Mouse (Mus musculus): ENCODE results near the gene Slc12a1. TPM values are rescaled to one million over a fixed set of nuclear protein-coding genes. Genes with fewer than 3 reads are reported as not detected.

Gene Slc12a1
- polyA plus RNA-seq, 1 experiment from 2014 or later = 0.04 TPM

Other genes with a start within 250 kb of the Slc12a1 start
- 4.3 and 4.5 TPM in 2 replicates for gene Slc24a5, start 84.4 kb upstream of the Slc12a1 start, polyA plus RNA-seq (2015; fragmentation: Nextera tagmentation; extraction: Ambion mirVana)
- 164 and 178 TPM in 2 replicates for gene Myef2, start 28.8 kb upstream of the Slc12a1 start, polyA plus RNA-seq (2015; fragmentation: Nextera tagmentation; extraction: Ambion mirVana)
- gene Ctxn2, start 15.8 kb upstream of the Slc12a1 start, polyA plus RNA-seq (2015; fragmentation: Nextera tagmentation; extraction: Ambion mirVana) = 23.4 and 27.4 TPM in 2 replicates
- 72.8 and 75.4 TPM in 2 replicates for gene Dut, start 94.7 kb downstream of the Slc12a1 start, polyA plus RNA-seq (2015; fragmentation: Nextera tagmentation; extraction: Ambion mirVana)

Measured in hindbrain, embryonic 16.5 days (tissue).